Mouse (Mus musculus) T-helper 2 cell (primary cell): ENCODE measurements around the gene Rflna.

ENCODE experiments used
- in situ Hi-C: fragments of 300-600 bp; cut with MboI, MseI; formaldehyde crosslinking; loops from one replicate; pipeline ENCODE4 v1.15.1; 2025; ENCODE audit warnings: high pct_unique_total_duplicates

Gene Rflna

DNA sequence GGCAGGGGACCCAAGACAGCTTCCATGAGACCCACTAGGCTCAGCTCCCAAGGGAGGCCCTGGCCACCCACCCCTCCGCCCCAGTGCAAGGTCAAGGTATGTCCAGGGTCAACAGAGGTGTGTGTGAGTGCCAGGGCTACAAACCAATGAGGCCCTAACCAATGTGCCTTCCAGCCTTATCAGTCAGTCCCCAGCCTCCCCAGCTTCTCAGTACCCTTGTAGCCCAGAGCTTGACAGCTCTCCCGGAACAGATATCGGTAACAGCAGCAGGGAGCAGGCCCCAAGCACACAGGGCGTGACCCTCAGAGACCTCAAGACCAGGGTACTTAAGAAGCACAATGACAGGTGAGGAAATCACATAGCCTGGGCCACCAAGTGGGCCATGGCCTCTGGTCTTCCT is 46.5 kb downstream of the Rflna start:
- in situ Hi-C loops: loop anchor here (25.0 kb wide), 1 partner anchor 412 kb away; the partner anchor contains the start of gene Atp6v0a2

- in situ Hi-C loops: no loop called here
These were observed 49.2 kb downstream of the Rflna start for GRCm38 (mm10) chr5:125052237-125052602.

DNA sequence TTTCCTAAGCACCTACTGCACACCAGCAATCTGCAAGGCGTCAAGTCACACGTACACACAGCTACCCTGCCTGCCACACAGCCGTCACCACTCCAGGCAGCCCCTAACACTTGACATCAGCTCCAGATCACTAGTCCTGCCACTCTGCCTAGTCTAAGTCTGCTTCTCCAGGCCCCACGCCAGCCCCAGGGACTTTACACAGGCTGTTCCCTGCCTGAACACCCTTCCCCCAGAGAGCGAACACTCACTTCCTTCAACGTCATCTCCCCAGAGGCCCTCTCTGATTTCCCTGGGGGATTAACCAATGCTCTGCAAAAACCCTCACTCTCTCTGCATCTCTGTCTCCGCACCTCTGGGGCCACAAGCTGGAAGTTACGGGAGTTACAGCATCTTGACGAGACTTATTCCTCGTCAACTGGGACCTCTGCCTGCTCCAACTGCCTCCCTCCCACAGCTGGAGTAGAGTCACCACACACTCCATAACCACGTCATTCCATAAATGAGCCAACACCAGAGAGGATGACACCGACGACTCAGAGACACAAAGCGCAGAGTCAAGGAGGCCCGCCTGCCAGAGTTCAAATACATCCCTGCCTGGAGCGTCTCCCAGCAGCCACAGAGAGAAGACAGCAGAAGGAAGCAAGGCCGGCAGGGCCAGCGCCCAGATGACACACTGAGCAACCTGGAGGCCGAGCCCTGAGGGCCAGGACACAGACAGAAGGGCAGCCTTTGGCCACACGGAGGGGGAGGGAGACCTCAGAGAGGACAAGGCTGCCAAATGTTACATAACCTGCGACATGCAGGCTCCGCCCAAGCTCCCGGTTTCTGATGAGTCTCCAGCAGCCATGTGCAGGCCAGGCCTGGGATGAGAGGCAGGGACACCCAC is 49.8 kb downstream of the Rflna start:
- in situ Hi-C loops: no loop called here

- in situ Hi-C loops: no loop called here
These were observed 50.6 kb downstream of the Rflna start for GRCm38 (mm10) chr5:125053661-125054060.

- in situ Hi-C loops: no loop called here
These were observed 52.9 kb downstream of the Rflna start for GRCm38 (mm10) chr5:125055901-125056300.

DNA sequence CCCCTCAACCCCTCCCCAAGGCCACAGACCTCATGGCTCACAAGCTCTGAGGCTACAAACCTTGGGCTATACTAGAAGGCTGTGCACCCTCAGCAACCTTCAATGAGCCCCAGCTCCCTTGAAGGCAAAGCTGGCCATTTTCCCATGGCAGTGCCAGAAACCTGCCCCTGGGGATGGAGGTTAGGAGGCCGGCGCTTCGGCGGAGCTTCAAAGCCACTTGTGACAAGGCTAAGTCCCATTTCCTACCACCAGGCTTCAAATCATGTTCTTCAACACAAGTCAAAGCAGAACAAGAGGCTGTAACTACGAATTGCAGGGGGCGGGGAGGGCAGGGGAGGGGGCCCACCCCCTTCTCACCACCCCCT is 53.3 kb downstream of the Rflna start:
- in situ Hi-C loops: no loop called here

- in situ Hi-C loops: no loop called here
These were observed 53.9 kb downstream of the Rflna start for GRCm38 (mm10) chr5:125056696-125057554.

DNA sequence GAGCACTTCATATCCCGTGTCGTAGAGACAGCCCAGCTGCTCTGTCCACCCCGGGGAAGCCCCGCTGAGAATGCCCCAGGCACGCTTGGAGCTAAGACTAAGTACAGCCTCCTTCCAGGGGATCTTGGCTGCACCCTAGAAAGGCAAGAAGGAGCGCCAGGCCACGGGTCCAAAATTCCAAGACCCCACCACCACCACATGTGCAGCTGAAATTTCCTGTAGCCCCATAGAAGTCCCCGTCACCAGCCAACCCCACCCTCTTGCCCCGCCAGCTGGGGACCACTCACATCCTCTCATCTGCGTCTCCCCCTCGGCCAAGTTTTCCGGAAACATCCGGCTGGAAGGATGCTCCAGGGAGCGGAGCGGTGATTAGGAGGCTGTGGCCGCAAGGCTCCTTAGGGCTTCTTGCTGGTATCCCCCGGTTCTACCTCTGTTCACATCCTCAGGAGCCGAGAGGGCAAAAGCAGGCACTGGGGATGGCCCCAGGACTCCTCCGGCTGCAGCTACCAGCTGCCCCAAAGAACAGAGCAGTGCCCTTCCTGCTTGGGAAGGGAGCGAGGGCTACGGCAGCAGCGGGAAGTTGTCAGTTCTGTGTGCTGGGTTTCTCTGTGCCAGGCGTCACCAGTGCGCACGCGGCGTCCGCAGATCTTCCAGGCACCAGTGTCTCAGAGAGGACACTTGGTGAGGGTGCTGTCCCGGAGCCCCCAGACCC is 54.7 kb downstream of the Rflna start:
- in situ Hi-C loops: no loop called here

DNA sequence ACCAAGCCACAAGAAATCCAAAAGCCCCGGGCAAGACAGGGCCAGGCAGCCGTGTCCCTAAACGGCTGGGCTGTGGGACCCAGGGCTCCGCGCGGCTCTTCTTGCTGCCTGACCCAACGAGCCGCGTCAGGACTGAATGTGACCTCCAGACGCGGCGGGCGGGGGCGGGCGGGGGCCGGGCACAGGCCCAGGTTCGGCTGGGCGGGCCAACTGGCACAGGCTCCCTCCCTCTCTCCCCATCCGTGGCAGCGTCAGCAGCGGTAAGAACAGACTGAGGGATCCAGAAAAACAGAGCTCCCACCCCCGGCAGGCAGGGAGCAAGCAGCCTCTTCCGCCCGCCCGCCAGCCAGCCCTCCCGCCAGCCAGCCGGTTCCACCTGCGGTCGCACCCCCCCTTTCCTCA is 55.2 kb downstream of the Rflna start:
- in situ Hi-C loops: no loop called here
